Mouse (Mus musculus) left cerebral cortex, adult 8-10 months (tissue): ENCODE measurements at regions not wholly inside any gene's neighbourhood (a gene's known extent, or its start where the extent isn't known, plus 50 kb on each side); places are given as distances from the start of the nearest gene placed in this dataset.

ENCODE experiments used
- DNase-seq, 2 experiments: peaks; one replicate each; pipeline ENCODE4 v3.0.0; 2022; ENCODE audit warnings: low spot score in 2 of 2
- microRNA-seq, 2 experiments: library from miRNA; unstranded; fragments of <30 nt; microRNA quantifications; one replicate each; pipeline ENCODE4 v1.2.0; 2022

GRCm38 (mm10) chr13:114672411-114672810 is 145.6 kb upstream of the Mocs2 start:
- DNase-seq, result no peak

- DNase-seq, result no peak
Observed at GRCm38 (mm10) chr13:114679703-114680378, 138.2 kb upstream of the Mocs2 start.

- DNase-seq, result no peak
Observed at GRCm38 (mm10) chr13:114680379-114680733, 137.7 kb upstream of the Mocs2 start.

GRCm38 (mm10) chr13:114681196-114681595 is 136.8 kb upstream of the Mocs2 start:
- no peak for DNase-seq

GRCm38 (mm10) chr13:114681887-114682286 is 136.1 kb upstream of the Mocs2 start:
- DNase-seq, result no peak

GRCm38 (mm10) chr13:114682891-114683290 is 135.1 kb upstream of the Mocs2 start:
- no peak for DNase-seq

- no peak for DNase-seq
Observed at GRCm38 (mm10) chr13:114684298-114684697, 133.7 kb upstream of the Mocs2 start.

GRCm38 (mm10) chr13:114685368-114685767 is 132.7 kb upstream of the Mocs2 start:
- DNase-seq, result no peak

- no peak for DNase-seq
Observed at GRCm38 (mm10) chr13:114712601-114713000, 105.4 kb upstream of the Mocs2 start.

- no peak for DNase-seq
Observed at GRCm38 (mm10) chr13:114719771-114720170, 98.3 kb upstream of the Mocs2 start.

- DNase-seq, result no peak
Observed at GRCm38 (mm10) chr13:114726828-114727227, 91.2 kb upstream of the Mocs2 start.

GRCm38 (mm10) chr13:114735066-114735465 is 83.0 kb upstream of the Mocs2 start:
- no peak for DNase-seq

GRCm38 (mm10) chr13:114736066-114736465 is 82.0 kb upstream of the Mocs2 start:
- no peak for DNase-seq

GRCm38 (mm10) chr13:114742534-114742933 is 75.5 kb upstream of the Mocs2 start:
- DNase-seq, result no peak

GRCm38 (mm10) chr13:114745814-114746213 is 72.2 kb upstream of the Mocs2 start:
- no peak for DNase-seq

GRCm38 (mm10) chr13:114757459-114757858 is 60.6 kb upstream of the Mocs2 start:
- DNase-seq, result peak in 1 of 2 experiments; percentile 5

- DNase-seq, result no peak
Observed at GRCm38 (mm10) chr13:114759886-114760285, 58.1 kb upstream of the Mocs2 start.

- DNase-seq, result no peak
Observed at GRCm38 (mm10) chr13:114760901-114761300, 57.1 kb upstream of the Mocs2 start.

Small RNA genes lying in the stretch of these regions (microRNA-seq; reads per million reads assigned to microRNA genes)
- 0 reads per million in 2 experiments for gene Gm25950
